Mouse (Mus musculus) hindbrain, embryonic 14.5 days (tissue): Measurements from ENCODE around the gene C730034F03Rik. TPM values are rescaled to one million over a fixed set of nuclear protein-coding genes. Genes with fewer than 3 reads are reported as not detected.

Source experiments
- ATAC-seq: fragments of 200-750 bp; cut with Nextera tagmentation; 2 replicates; pipeline ENCODE4 v1.8.0; 2017; ENCODE audit warnings: moderate number of reproducible peaks, mild to moderate bottlenecking, moderate TSS enrichment, moderate library complexity; ENCODE audit not compliant: low FRiP score
- DNase-seq: peaks from one replicate; pipeline ENCODE4 v3.0.0-alpha.2; 2015; ENCODE audit warnings: low spot score
- H3K27ac ChIP-seq: fragments of 300-500 bp; sonication (generic); 2 replicates; pipeline ENCODE4 v1.5.1; 2014; ENCODE audit warnings: mild to moderate bottlenecking, moderate library complexity
- H3K27me3 ChIP-seq: fragments of 300-500 bp; sonication (generic); 2 replicates; pipeline ENCODE4 v1.6.1; 2014; ENCODE audit warnings: mild to moderate bottlenecking, low read length, mixed read lengths; ENCODE audit not compliant: control insufficient read depth, insufficient read depth
- H3K36me3 ChIP-seq: fragments of 300-500 bp; sonication (generic); replicated peaks from 2 replicates; pipeline ENCODE4 v1.6.1; 2014; ENCODE audit not compliant: control insufficient read depth, insufficient read depth
- H3K4me1 ChIP-seq: fragments of 300-500 bp; sonication (generic); replicated peaks from 2 replicates; pipeline ENCODE4 v1.6.1; 2014; ENCODE audit warnings: antibody characterized with exemption, low read length, mixed read lengths; ENCODE audit not compliant: control insufficient read depth, insufficient read depth
- H3K4me2 ChIP-seq: fragments of 300-500 bp; sonication (generic); replicated peaks from 2 replicates; pipeline ENCODE4 v1.6.1; 2014; ENCODE audit warnings: mild to moderate bottlenecking, moderate library complexity
- H3K4me3 ChIP-seq: fragments of 300-500 bp; sonication (generic); replicated peaks from 2 replicates; pipeline ENCODE4 v1.5.1; 2014; ENCODE audit warnings: mild to moderate bottlenecking, low read length
- H3K9ac ChIP-seq: fragments of 300-500 bp; sonication (generic); 2 replicates; pipeline ENCODE4 v1.6.1; 2014
- H3K9me3 ChIP-seq: fragments of 300-500 bp; sonication (generic); 2 replicates; pipeline ENCODE4 v1.6.1; 2016; ENCODE audit warnings: low read length; ENCODE audit not compliant: control insufficient read depth
- WGBS: fragments of 180-500 bp; shearing (Covaris S2); extraction: QIAGEN DNeasy Blood & Tissue Kit; methylation state at CpG from one replicate; pipeline ENCODE4 v1.1.7; 2014; 5-methylcytosine and 5-hydroxymethylcytosine counted together
- polyA plus RNA-seq: library from polyadenylated mRNA; unstranded; fragments of >200 nt; fragmentation: Nextera tagmentation; extraction: Ambion mirVana; gene quantifications from 2 replicates; pipeline ENCODE4 v1.2.1, GENCODE M21; 2014

Gene C730034F03Rik
- polyA plus RNA-seq = 2.7 and 3.2 TPM in 2 replicates

DNA sequence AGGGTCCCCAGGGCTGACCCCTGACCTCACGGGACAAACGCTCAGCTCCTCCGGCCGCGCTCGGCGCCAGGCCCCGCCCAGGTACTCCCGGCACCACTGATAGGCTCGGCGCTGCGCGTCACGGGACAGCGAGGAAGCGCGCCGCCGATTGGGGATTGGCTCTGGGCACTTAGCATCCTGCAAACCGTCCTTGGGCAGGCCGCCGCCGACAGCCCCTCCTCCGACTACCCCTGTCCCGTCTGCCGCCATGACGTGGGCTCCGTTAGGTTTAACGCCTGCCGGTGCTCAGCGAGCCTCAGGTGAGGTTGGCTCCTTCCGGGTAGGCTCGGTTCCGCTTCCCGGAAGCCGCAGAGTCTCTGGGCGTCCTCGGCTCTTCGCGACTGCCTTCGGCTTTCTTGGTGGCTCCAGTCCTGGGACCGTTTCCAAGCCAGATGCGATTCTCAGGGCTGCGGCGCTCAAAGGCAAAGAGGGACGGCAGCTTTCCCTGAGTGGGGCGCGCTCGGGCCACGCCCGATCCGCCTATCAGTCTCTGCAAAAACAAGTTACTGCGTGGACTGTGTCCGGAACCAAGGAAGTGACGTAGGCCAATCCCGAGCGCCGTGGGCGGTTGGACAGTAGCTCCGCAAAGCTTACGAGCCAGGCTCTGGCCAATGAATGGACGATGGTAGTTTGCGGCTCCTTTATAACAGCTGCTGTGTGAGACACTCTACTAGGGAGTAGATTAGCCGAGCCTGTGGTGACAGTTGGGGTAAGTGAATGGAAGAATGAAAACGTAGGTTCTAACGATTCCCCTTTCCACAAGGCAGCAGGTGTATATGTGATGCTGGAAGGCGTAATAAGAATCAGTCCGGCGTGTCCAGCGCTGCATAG, at the start of gene C730034F03Rik, which contains the start of the genes Gm44502 and Chkb:
Gene C730034F03Rik, plus strand, starts transcription at position 238 of the 870 bp plus-strand sequence.
Gene Gm44502, minus strand, starts transcription at position 345 of the 870 bp plus-strand sequence.
Gene Chkb, minus strand, starts transcription at position 557 of the 870 bp plus-strand sequence.
- DNase-seq = peak; percentile 93
- H3K9me3 ChIP-seq = no peaks in the 10 kb centered on the region

DNA sequence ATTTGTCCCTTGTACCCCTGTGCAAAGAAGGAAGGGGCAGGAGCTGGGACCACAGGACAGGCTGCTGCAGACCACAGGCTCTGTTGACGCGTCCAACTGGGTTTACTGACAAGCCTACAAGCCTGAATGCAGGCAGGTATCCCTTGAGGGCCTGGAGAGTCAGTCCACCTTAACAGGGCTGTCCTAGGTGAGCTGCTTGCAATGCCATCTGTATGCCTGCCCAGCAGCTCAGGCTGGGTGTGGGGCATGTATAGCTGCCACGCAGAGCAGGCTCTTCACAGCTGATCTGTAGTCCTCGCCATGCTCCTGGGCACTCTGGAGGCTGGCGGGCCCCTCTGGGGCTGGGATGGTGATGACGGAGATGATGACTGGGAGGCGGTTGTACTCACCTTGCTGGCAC, 44.8 kb upstream of the C730034F03Rik start, which contains the start of gene Klhdc7b:
Gene Klhdc7b, plus strand, starts transcription at position 301 of the 400 bp plus-strand sequence.
- no peak within 1 kb of the TSS for H3K27ac ChIP-seq
- no peak within 1 kb of the TSS for H3K4me3 ChIP-seq
- ATAC-seq (no peak), DNase-seq (no peak)
- H3K36me3 ChIP-seq = no peaks in the 10 kb centered on the region
- peaks cover 16% of the 10 kb centered on the region for H3K27me3 ChIP-seq
- H3K9ac ChIP-seq = no peak within 1 kb of the TSS
- no peaks in the 10 kb centered on the region for H3K9me3 ChIP-seq
- WGBS = 91% methylated on average over 7 of the region's 7 CpGs
- H3K4me2 ChIP-seq = no peak within 1 kb of the TSS
- H3K4me1 ChIP-seq = no peaks in the 10 kb centered on the region

More for the DNA sequence above, at the start of gene C730034F03Rik, which contains the start of the genes Gm44502 and Chkb:
- Histone ChIP-seq H3K4me3 (peak within 1 kb of the TSS; percentile 59), H3K9ac (peak within 1 kb of the TSS; percentile 70), H3K36me3 (peaks cover 27% of the 10 kb centered on the region), H3K4me1 (peaks cover 9% of the 10 kb centered on the region), H3K27ac (peak within 1 kb of the TSS; percentile 94), H3K27me3 (no peaks in the 10 kb centered on the region), H3K4me2 (peak within 1 kb of the TSS; percentile 84)
- under 1% methylated on average over 70 of the region's 70 CpGs for WGBS
- peak; percentile 94 for ATAC-seq

DNA sequence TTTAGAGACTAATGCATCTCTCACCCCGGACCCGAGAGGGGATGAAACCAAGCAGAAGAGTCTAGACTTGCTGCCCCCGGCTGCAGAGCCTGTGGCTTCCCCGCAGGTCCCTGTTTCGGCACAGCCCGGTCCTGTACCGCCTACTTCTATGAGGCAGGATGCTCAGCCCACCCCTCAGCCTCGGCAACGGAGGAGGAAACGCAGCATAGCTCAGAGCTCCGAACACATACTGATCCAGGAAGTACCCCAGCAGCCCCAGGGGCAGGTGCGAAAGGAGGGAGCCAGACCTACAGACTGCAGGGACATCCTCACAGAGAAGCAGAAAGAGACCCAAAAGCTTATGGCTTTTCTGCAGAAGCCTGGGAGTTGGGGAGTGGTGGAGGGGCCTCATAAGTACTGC, 42.3 kb upstream of the C730034F03Rik start:
- H3K27ac ChIP-seq = no peak overlapping the region
- H3K4me3 ChIP-seq = no peak overlapping the region
- no peaks in the 10 kb centered on the region for H3K27me3 ChIP-seq
- no peaks in the 10 kb centered on the region for H3K9me3 ChIP-seq
- no peak overlapping the region for H3K9ac ChIP-seq
- no peak overlapping the region for H3K4me2 ChIP-seq
- no peaks in the 10 kb centered on the region for H3K36me3 ChIP-seq
- H3K4me1 ChIP-seq = no peaks in the 10 kb centered on the region
- DNase-seq (no peak), ATAC-seq (no peak)
- WGBS = 52% methylated on average over 12 of the region's 12 CpGs

DNA sequence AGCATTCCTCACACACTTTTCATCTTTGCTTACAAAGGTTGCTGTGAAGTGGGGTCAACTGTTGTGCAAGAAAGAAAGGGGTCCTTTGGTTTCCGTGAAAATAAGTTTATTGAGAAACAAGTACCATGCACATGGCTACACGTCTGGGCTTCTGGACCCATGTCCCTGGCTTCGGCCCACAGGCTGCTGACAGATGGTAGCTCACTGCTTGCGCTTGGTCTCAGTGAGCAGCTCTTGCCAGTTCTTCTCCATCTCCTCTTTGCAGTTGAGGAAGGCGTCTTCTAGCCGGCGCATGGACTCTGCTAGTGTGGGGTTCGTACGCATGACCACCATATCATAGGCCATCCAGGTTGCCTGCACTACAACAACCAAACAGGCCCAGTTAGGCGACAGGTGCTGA, 39.3 kb upstream of the C730034F03Rik start:
- no peak overlapping the region for H3K4me2 ChIP-seq
- DNase-seq (no peak), ATAC-seq (no peak)
- no peak overlapping the region for H3K4me3 ChIP-seq
- no peak overlapping the region for H3K27ac ChIP-seq
- H3K36me3 ChIP-seq = no peaks in the 10 kb centered on the region
- no peaks in the 10 kb centered on the region for H3K27me3 ChIP-seq
- H3K4me1 ChIP-seq = no peaks in the 10 kb centered on the region
- 89% methylated on average over 10 of the region's 10 CpGs for WGBS
- H3K9me3 ChIP-seq = no peaks in the 10 kb centered on the region
- no peak overlapping the region for H3K9ac ChIP-seq

DNA sequence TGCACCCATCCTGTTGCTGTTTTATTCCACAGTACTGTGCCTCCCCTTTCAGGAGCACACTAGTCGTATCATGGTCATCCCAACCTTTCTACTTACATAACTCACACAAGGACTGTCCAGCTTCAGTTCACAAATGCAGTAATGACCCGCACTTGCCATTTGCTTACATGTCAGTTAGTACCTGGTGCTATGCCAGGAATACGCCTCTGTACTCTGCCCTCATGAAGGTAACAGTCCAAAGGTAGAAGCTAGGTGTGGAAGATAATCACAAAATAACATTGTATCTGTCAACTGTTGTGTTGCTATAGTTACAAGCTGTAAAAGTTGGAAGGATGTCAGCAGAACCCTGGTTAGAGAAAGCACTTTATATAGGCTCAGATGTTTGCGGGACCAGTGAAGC, 32.5 kb upstream of the C730034F03Rik start:
- H3K27ac ChIP-seq = no peak overlapping the region
- no peak overlapping the region for H3K9ac ChIP-seq
- H3K4me1 ChIP-seq = no peaks in the 10 kb centered on the region
- DNase-seq = no peak
- no peaks in the 10 kb centered on the region; the same call in 1 of the 2 replicates for H3K27me3 ChIP-seq
- WGBS = 91% methylated on average over 4 of the region's 4 CpGs
- H3K4me2 ChIP-seq = no peak overlapping the region
- no peak for ATAC-seq
- no peak overlapping the region for H3K4me3 ChIP-seq
- no peaks in the 10 kb centered on the region for H3K36me3 ChIP-seq
- no peaks in the 10 kb centered on the region for H3K9me3 ChIP-seq

DNA sequence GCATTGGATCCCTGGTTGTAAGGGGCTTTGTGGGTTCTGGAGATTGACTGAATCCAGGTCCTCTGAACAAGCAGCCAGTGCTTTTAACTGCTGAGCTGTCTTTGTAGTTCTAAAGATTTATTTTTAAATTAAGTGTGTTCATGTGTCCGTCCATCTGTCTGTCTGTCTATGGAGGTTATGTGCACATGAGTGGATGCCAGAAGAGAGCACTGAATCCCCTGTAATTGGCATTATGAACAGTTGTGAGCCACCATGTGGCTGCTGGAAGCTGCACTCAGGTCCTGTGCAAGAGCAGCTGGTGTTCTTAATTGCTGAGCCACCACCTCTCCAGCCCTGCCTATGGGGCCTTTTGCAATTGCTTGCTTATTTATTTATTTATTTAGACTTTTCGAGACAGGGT, 31.2 kb upstream of the C730034F03Rik start:
- WGBS = 76% methylated on average over 2 of the region's 2 CpGs
- no peak overlapping the region for H3K9ac ChIP-seq
- ATAC-seq (no peak), DNase-seq (no peak)
- H3K4me3 ChIP-seq = no peak overlapping the region
- no peak overlapping the region for H3K27ac ChIP-seq
- H3K27me3 ChIP-seq = no peaks in the 10 kb centered on the region; the same call in 1 of the 2 replicates
- no peaks in the 10 kb centered on the region for H3K4me1 ChIP-seq
- no peaks in the 10 kb centered on the region for H3K36me3 ChIP-seq
- H3K4me2 ChIP-seq = no peak overlapping the region
- no peaks in the 10 kb centered on the region for H3K9me3 ChIP-seq

DNA sequence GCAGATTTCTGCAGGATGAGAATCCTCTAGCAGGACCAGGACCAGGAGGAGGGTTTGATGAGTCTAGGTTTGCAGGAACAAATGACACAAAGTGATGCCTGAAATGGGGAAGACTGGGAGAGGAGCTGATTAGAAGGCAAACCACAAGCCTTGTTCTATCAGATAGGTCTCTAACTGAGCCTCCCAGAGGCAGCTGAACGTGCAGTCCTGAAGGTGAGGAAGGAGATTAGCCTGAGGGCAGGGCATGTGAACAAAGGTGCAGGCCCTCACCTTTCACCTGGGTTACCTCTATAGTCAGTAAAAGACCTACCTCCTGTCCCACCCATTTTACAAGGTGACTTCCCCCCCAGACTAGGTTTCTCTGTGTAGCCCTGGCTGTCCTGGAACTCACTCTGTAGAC, 29.7 kb upstream of the C730034F03Rik start:
- Histone ChIP-seq H3K9ac (no peak overlapping the region), H3K4me1 (no peaks in the 10 kb centered on the region), H3K27me3 (no peaks in the 10 kb centered on the region; the same call in 1 of the 2 replicates), H3K9me3 (no peaks in the 10 kb centered on the region), H3K36me3 (no peaks in the 10 kb centered on the region), H3K27ac (no peak overlapping the region), H3K4me3 (no peak overlapping the region), H3K4me2 (no peak overlapping the region)
- DNase-seq = no peak
- WGBS = 64% methylated on average over 1 of the region's 1 CpGs
- no peak for ATAC-seq

DNA sequence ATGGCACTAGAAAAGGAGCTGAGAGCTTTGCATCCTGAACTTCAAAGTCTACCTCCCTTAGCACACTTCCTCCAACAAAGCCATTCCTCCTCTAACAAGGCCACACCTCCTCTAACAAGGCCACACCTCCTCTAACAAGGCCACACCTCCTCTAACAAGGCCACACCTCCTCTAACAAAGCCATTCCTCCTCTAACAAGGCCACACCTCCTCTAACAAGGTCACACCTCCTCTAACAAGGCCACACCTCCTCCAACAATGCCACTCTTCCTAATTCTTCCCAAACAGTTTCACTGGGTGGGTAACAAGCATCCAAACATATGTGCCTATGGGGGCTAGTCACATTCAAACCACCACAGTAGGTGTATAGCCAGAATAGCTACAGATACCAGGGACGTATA, 26.9 kb upstream of the C730034F03Rik start:
- Histone ChIP-seq H3K27ac (no peak overlapping the region), H3K4me1 (no peaks in the 10 kb centered on the region), H3K9me3 (peaks cover 6% of the 10 kb centered on the region; the same call in 1 of the 2 replicates), H3K27me3 (no peaks in the 10 kb centered on the region), H3K9ac (no peak overlapping the region), H3K4me2 (no peak overlapping the region), H3K36me3 (no peaks in the 10 kb centered on the region), H3K4me3 (no peak overlapping the region)
- DNase-seq = no peak
- WGBS = 79% methylated on average over 1 of the region's 1 CpGs
- ATAC-seq = no peak

DNA sequence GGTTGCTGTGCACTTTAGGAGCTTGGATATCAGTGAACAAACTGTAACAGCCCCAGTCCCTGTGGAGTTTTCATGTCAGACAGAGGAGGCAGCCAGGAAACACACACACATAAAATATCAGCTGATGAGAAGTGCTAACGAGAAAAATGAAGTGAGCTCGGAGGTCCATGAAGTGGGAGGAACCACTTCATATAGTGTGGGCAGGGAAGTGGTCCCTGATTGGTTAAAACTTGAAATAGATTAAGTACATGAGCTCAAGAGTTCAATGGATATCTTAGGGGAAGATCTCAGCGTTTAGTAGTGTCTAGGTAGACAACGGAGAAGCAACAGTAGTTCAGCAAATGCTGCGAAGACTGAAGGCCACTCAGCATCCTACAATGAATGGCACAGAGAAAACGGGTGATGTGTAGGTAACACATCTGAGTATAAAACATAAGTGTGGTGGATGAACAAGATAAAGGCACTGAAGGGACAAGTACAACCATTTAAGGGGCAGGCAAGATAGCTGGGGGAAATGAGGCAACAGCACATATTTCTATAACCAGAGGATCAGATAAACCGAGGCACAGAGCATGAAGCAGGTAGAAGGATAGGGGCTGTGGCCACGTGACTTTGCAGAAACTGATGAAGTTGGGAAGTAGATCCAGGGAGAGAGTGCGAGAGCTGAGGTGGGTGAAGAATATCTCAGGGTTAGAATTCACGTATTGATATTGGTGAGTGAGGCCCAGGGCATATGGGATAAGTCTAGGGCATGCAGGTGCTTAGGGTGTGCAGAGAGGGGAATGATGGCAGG, 24.4 kb upstream of the C730034F03Rik start:
- no peaks in the 10 kb centered on the region for H3K4me1 ChIP-seq
- no peaks in the 10 kb centered on the region for H3K36me3 ChIP-seq
- DNase-seq (no peak), ATAC-seq (no peak)
- H3K27me3 ChIP-seq = no peaks in the 10 kb centered on the region
- H3K27ac ChIP-seq = no peak overlapping the region
- 90% methylated on average over 10 of the region's 10 CpGs for WGBS
- H3K9ac ChIP-seq = no peak overlapping the region
- peaks cover 12% of the 10 kb centered on the region; the same call in 1 of the 2 replicates for H3K9me3 ChIP-seq
- no peak overlapping the region for H3K4me3 ChIP-seq
- H3K4me2 ChIP-seq = no peak overlapping the region
